Mouse (Mus musculus): ENCODE results near the gene Dlgap4.

Dlgap4 gene

DNA sequence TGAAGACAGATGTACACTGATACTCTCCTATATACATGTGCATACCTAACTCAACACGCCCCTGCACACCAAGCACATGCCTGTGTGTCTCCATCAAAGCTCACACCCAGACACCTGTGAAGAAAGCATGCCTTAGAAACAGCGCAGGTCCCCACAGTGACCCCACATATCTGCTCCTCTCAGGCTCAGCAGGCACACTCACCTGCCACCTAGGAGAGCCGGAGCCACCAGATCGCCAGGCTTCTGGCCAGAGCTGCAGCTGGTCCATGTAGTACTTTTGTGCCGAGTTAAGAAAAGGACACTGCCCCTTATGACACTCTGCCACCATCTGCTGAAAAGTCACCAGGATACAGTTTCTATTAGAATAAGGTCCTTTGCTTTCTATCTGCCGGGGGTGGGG is 103.2 kb downstream of the Dlgap4 start:
- no peak for DNase-seq (ENCODE audit: low spot score in 2 of 2)

GRCm38 (mm10) chr2:156717320-156718281 is 104.1 kb downstream of the Dlgap4 start:
- no peak for DNase-seq (ENCODE audit: low spot score in 2 of 2)

DNA sequence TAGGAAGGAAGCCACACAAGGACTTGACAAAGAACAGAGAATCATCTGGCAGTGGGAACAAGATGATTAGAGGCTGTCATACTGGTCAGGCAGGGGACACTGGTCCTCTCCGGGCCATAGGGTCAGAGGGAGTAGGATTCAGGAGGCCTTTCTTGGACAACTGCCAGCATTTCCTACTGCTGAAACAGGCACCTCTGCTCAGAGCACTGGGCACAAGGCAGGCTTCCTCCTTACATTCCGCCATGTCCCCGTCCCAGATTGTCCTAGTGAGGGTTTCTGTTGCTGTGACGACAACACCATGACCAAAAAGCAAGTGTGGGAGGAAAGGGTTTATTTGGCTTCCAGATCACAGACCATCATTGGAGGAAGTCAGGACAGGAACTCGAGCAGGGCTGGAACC is 105.3 kb downstream of the Dlgap4 start:
- DNase-seq (ENCODE audit: low spot score in 2 of 2) = no peak

GRCm38 (mm10) chr2:156719549-156720312 is 106.2 kb downstream of the Dlgap4 start:
- peak; percentile 14 to 21 for DNase-seq (ENCODE audit: low spot score in 2 of 2)

DNA sequence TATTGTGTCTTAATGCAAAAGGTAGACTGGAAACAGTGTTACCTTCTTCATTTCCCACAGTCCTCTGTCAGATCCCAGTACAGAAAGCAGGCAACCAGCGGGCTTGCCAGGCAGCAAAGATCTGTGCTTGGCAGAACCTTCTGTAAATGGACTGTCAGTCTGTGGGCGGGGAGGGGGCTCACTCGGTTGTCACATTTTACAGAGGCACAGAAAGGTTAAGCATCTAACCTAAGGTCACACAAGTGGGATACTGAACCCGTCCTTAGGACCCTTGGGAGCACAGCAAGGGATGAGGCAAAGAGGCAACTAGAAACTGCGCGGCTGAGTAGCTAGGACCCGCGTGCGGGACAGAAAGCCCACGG is 106.8 kb downstream of the Dlgap4 start:
- DNase-seq (ENCODE audit: low spot score in 2 of 2) = no peak

DNA sequence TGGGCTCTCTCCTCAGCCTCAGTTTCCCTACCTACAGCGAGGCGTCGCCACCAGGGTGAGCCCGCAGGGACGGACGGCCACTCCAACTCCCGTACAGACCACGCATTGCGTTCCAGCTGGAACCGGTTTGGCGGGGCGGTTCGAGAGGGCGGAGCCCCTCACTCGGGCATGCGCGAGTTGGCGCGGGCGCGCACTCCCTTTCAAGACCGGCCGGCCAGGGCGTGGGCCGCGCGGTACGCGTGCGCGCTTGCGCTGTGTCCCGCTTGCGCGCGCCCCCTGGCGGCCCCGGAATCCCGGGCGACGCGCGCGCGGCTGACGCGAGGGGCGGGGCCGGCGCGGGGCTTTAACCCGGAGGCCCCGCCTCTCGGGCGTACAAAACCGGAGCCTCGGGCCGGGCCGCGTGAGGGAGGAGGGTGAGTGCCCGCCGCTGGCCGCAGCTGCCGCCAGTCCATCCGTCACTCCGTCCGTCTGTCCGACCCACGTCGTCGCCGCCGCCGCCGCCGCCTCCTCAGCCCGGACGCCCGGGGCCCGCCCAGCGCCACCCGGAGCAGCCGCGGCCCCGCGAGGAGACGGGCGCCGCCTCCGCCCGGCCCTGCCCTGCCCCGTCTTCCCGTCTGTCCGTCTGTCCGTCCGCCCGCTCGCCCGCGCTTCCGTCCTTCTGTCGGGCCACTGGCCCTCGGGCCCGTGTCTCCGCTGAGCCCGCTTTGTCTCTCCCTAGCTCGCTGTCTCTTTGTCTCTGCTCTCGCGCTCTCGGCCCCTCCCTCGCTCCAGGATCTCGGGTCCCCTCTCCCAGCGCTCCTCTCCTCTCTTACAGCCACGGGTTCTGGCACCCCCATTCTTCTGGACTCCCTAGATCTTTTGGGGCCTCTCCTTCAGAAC is 107.4 kb downstream of the Dlgap4 start:
- peak; percentile 90 to 94 for DNase-seq (ENCODE audit: low spot score in 2 of 2)

GRCm38 (mm10) chr2:156721554-156722070 is 108.1 kb downstream of the Dlgap4 start:
- no peak for DNase-seq (ENCODE audit: low spot score in 2 of 2)

GRCm38 (mm10) chr2:156722071-156722575 is 108.6 kb downstream of the Dlgap4 start:
- DNase-seq (ENCODE audit: low spot score in 2 of 2) = peak; percentile 45 to 53

- DNase-seq (ENCODE audit: low spot score in 2 of 2) = no peak
Measured at GRCm38 (mm10) chr2:156722752-156723151, 109.2 kb downstream of the Dlgap4 start.

GRCm38 (mm10) chr2:156723899-156724523 is 110.5 kb downstream of the Dlgap4 start:
- DNase-seq (ENCODE audit: low spot score in 2 of 2) = no peak

DNA sequence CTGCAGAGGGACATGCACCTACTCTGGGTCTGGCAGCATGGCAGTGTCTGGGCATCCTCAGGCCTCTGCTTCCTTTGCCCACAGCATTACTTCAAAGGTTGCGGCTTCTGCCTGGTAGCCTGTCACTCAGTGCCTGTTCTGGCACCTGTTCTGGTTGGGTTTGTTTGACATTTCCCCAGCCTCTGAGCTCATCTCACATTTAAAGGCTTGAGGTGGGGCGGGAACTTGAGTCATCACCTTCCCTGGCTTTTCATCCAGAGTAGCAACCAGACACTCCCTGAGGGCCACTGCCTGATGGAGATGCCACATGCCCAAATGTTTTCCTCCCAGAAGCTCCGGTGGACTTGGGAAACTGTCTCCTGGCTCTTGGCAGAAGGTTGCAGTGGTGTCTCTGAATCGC is 111.4 kb downstream of the Dlgap4 start:
- no peak for DNase-seq (ENCODE audit: low spot score in 2 of 2)

- no peak for DNase-seq (ENCODE audit: low spot score in 2 of 2)
Measured at GRCm38 (mm10) chr2:156726344-156726743, 112.8 kb downstream of the Dlgap4 start.

GRCm38 (mm10) chr2:156726878-156727277 is 113.4 kb downstream of the Dlgap4 start:
- DNase-seq (ENCODE audit: low spot score in 2 of 2) = no peak

- peak; percentile 27 to 41 for DNase-seq (ENCODE audit: low spot score in 2 of 2)
Measured at GRCm38 (mm10) chr2:156729537-156730469, 116.3 kb downstream of the Dlgap4 start.

DNA sequence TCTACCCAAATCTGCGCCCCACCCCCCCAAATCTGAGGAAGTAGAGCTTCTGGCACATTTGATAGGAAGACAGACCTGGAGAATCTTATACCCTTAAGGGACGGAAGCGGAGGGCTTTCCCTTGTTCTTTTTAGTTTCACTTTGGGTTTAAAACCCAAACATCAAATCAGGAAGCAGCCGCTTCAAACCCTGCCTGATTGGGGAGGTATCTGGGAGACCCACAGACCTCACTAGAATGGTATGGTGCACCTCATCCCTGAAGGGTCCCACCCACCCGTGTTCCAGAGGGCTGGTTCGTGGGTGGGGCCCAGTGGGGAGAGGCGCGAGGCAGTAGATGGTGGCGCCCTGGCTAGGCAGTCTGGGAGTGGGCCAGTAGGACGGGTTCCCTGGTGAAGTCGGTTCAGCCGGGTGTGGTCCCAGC is 117.0 kb downstream of the Dlgap4 start:
- DNase-seq (ENCODE audit: low spot score in 2 of 2) = peak; percentile 49 to 61

DNA sequence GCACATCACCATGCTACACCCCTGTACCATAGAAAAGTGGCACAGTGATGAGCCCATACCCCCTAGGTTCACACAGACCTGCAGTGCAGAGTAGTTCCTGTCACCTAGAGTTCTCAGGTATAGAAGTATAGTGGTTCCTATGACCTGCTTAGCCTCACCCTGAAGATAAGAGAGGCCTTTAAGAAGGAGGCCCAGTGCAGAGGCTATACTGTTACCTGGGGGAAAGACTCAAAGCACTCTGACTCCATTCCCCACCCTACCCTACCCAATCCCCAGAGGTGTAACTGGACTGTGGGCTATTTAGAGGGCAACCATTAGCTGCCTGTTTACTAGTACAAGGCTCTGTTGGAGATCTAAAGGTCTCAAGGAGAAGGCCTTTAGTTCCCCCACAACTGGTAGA is 118.1 kb downstream of the Dlgap4 start:
- DNase-seq (ENCODE audit: low spot score in 2 of 2) = no peak

GRCm38 (mm10) chr2:156732109-156732508 is 118.6 kb downstream of the Dlgap4 start:
- no peak for DNase-seq (ENCODE audit: low spot score in 2 of 2)

DNA sequence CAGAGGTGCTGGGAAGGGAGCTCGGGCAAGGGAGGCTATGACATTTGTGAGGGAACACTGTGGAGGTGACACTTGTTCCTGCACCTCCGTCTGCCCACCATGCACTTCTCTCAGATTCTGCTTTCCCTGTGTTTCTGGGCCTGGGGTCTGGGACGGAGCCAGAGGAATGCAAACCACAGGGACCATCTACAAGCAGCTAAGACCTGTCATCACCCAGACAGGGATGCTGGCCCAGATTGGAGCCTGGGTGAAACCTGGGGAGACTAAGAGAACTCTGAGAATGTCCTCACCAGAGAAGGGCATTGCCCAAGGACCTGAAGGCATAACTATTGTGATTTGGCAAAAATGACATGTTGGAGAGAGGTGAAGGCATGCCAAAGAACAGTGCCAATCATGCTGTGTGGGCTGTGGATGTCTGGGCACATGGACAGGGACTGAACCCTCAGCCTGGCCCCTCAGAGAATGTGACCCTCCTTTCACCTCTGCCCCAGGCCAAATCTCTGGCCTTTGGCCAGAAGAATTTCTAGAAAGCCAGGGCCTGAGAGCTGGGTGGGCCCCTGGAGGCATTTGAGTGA is 122.3 kb downstream of the Dlgap4 start:
- no peak for DNase-seq (ENCODE audit: low spot score in 2 of 2)

- DNase-seq (ENCODE audit: low spot score in 2 of 2) = no peak
Measured at GRCm38 (mm10) chr2:156736846-156737245, 123.3 kb downstream of the Dlgap4 start.

Data from spleen, postnatal 36 days (tissue).